Mouse (Mus musculus) kidney, postnatal 0 days (tissue): ENCODE measurements around the gene Rps18. TPM values are rescaled to one million over a fixed set of nuclear protein-coding genes. Genes with fewer than 3 reads are reported as not detected.

Experiments used
- ATAC-seq: fragments of 200-750 bp; cut with Nextera tagmentation; replicated peaks from 2 replicates; pipeline ENCODE4 v1.8.0; 2017; ENCODE audit warnings: low read depth, moderate number of reproducible peaks, moderate TSS enrichment, moderate library complexity; ENCODE audit not compliant: low FRiP score
- DNase-seq: peaks from one replicate; pipeline ENCODE4 v3.0.0-alpha.2; 2016; ENCODE audit warnings: low spot score
- H3K27ac ChIP-seq: fragments of 300-500 bp; sonication (generic); 2 replicates; pipeline ENCODE4 v1.5.1; 2014; ENCODE audit warnings: mild to moderate bottlenecking
- H3K27me3 ChIP-seq: fragments of 300-500 bp; sonication (generic); 2 replicates; pipeline ENCODE4 v1.6.1; 2014; ENCODE audit warnings: low read length, mixed read lengths; ENCODE audit not compliant: insufficient read depth
- H3K36me3 ChIP-seq: fragments of 300-500 bp; sonication (generic); 2 replicates; pipeline ENCODE4 v1.6.1; 2014; ENCODE audit warnings: low read length, mixed read lengths; ENCODE audit not compliant: insufficient read depth
- H3K4me1 ChIP-seq: fragments of 300-500 bp; sonication (generic); replicated peaks from 2 replicates; pipeline ENCODE4 v1.6.1; 2014; ENCODE audit warnings: antibody characterized with exemption, low read length, mixed read lengths; ENCODE audit not compliant: insufficient read depth
- H3K4me2 ChIP-seq: fragments of 300-500 bp; sonication (generic); 2 replicates; pipeline ENCODE4 v1.6.1; 2014; ENCODE audit warnings: mild to moderate bottlenecking, low read length, moderate library complexity, mixed read lengths
- H3K4me3 ChIP-seq: fragments of 300-500 bp; sonication (generic); replicated peaks from 2 replicates; pipeline ENCODE4 v1.5.1; 2014; ENCODE audit warnings: low read depth, low read length
- H3K9ac ChIP-seq: fragments of 300-500 bp; sonication (generic); 2 replicates; pipeline ENCODE4 v1.6.1; 2014; ENCODE audit warnings: low read depth, low read length
- H3K9me3 ChIP-seq: fragments of 300-500 bp; sonication (generic); replicated peaks from 2 replicates; pipeline ENCODE4 v1.6.1; 2016; ENCODE audit warnings: low read length, inconsistent platforms, mixed read lengths
- CTCF ChIP-seq: IDR thresholded peaks from 2 replicates; pipeline ENCODE4 v1.5.1; 2016; ENCODE audit warnings: antibody characterized with exemption, low read depth, mild to moderate bottlenecking, moderate library complexity
- WGBS: fragments of 180-500 bp; shearing (Covaris S2); extraction: QIAGEN DNeasy Blood & Tissue Kit; methylation state at CpG from one replicate; pipeline ENCODE4 v1.1.7; 2014; 5-methylcytosine and 5-hydroxymethylcytosine counted together
- polyA plus RNA-seq: library from polyadenylated mRNA; unstranded; fragments of >200 nt; fragmentation: Nextera tagmentation; extraction: Ambion mirVana; gene quantifications from 2 replicates; pipeline ENCODE4 v1.2.1, GENCODE M21; 2015

Rps18 gene
- polyA plus RNA-seq, 1 experiment from 2014 or later, result 2,304 TPM

GRCm38 (mm10) chr17:33902491-33902890, 53.3 kb downstream of the Rps18 start:
- Histone ChIP-seq H3K9ac (no peak overlapping the region), H3K36me3 (no peaks in the 10 kb centered on the region), H3K27me3 (no peaks in the 10 kb centered on the region), H3K27ac (no peak overlapping the region), H3K4me2 (no peak overlapping the region), H3K9me3 (no peaks in the 10 kb centered on the region), H3K4me1 (no peaks in the 10 kb centered on the region), H3K4me3 (no peak overlapping the region)
- ATAC-seq (no peak), DNase-seq (no peak)
- 74% methylated on average over 7 of the region's 7 CpGs for WGBS
- TF ChIP-seq CTCF, result no peak

- no peak for TF ChIP-seq CTCF
- H3K4me2 ChIP-seq, result no peak overlapping the region
- H3K9me3 ChIP-seq, result no peaks in the 10 kb centered on the region
- no peak overlapping the region for H3K27ac ChIP-seq
- H3K27me3 ChIP-seq, result no peaks in the 10 kb centered on the region
- no peaks in the 10 kb centered on the region for H3K36me3 ChIP-seq
- no peak overlapping the region for H3K4me3 ChIP-seq
- H3K4me1 ChIP-seq, result no peaks in the 10 kb centered on the region
- WGBS, result 20% methylated on average over 4 of the region's 4 CpGs
- no peak for DNase-seq
- H3K9ac ChIP-seq, result no peak overlapping the region
- no peak for ATAC-seq
These were observed 53.7 kb downstream of the Rps18 start for GRCm38 (mm10) chr17:33902079-33902478.

Other genes with a start within 250 kb of the Rps18 start
- 61.7 and 64.9 TPM in 2 replicates for gene March2, start 237.3 kb downstream of the Rps18 start, polyA plus RNA-seq
- gene Rab11b, start 195.5 kb downstream of the Rps18 start, polyA plus RNA-seq, result 207 and 216 TPM in 2 replicates
- 51.4 and 58.9 TPM in 2 replicates for gene Angptl4, start 174.2 kb downstream of the Rps18 start, polyA plus RNA-seq
- gene Kank3, start 145.5 kb downstream of the Rps18 start, polyA plus RNA-seq, result 57.5 and 70.4 TPM in 2 replicates
- gene Rps28, start 131.4 kb downstream of the Rps18 start, polyA plus RNA-seq, result 1,262 and 1,465 TPM in 2 replicates
- gene Ndufa7, start 131.4 kb downstream of the Rps18 start, polyA plus RNA-seq, result 574 and 620 TPM in 2 replicates
- 101 and 109 TPM in 2 replicates for gene Cd320, start 112.9 kb downstream of the Rps18 start, polyA plus RNA-seq
- gene Gm7029, start 82.2 kb downstream of the Rps18 start, polyA plus RNA-seq, result not detected in 2 replicates
- 3.4 TPM in 2 replicates for gene Kifc1, start 65.3 kb downstream of the Rps18 start, polyA plus RNA-seq
- gene Platr17, start 50.9 kb downstream of the Rps18 start, polyA plus RNA-seq, result 0.29 TPM in 1 of 2 replicates, not detected in the other
- 33.4 and 39.5 TPM in 2 replicates for gene Daxx, start 46.6 kb downstream of the Rps18 start, polyA plus RNA-seq
- gene Tapbp, start 40.1 kb downstream of the Rps18 start, polyA plus RNA-seq, result 50.6 and 53.2 TPM in 2 replicates
- gene Zbtb22, start 40.1 kb downstream of the Rps18 start, polyA plus RNA-seq, result 19.8 TPM in 2 replicates
- gene Rgl2, start 26.5 kb downstream of the Rps18 start, polyA plus RNA-seq, result 22.2 TPM in 2 replicates
- 147 and 150 TPM in 2 replicates for gene Pfdn6, start 15.7 kb downstream of the Rps18 start, polyA plus RNA-seq
- gene Wdr46, start 15.3 kb downstream of the Rps18 start, polyA plus RNA-seq, result 20.1 and 20.3 TPM in 2 replicates
- 6.7 and 8.1 TPM in 2 replicates for gene B3galt4, start 4.5 kb downstream of the Rps18 start, polyA plus RNA-seq
- 37.7 and 40.7 TPM in 2 replicates for gene Vps52, start 189 bp downstream of the Rps18 start, polyA plus RNA-seq
- 76.0 and 82.2 TPM in 2 replicates for gene H2-K1, start 44.3 kb upstream of the Rps18 start, polyA plus RNA-seq
- 17.9 and 23.3 TPM in 2 replicates for gene Ring1, start 68.7 kb upstream of the Rps18 start, polyA plus RNA-seq
- 64.9 and 65.7 TPM in 2 replicates for gene H2-Ke6, start 72.1 kb upstream of the Rps18 start, polyA plus RNA-seq
- 149 and 165 TPM in 2 replicates for gene Slc39a7, start 75.7 kb upstream of the Rps18 start, polyA plus RNA-seq
- gene Rxrb, start 75.8 kb upstream of the Rps18 start, polyA plus RNA-seq, result 42.3 and 46.1 TPM in 2 replicates
- gene Col11a2, start 83.4 kb upstream of the Rps18 start, polyA plus RNA-seq, result 1.4 and 1.6 TPM in 2 replicates
- gene H2-Oa, start 136.3 kb upstream of the Rps18 start, polyA plus RNA-seq, result 0.83 and 0.95 TPM in 2 replicates
- 18.6 and 20.6 TPM in 2 replicates for gene H2-DMa, start 163.5 kb upstream of the Rps18 start, polyA plus RNA-seq
- 90.2 and 100 TPM in 2 replicates for gene Brd2, start 166.6 kb upstream of the Rps18 start, polyA plus RNA-seq
- gene H2-DMb2, start 187.3 kb upstream of the Rps18 start, polyA plus RNA-seq, result 15.3 and 19.4 TPM in 2 replicates
- gene H2-DMb1, start 197.1 kb upstream of the Rps18 start, polyA plus RNA-seq, result 12.9 and 13.5 TPM in 2 replicates
- gene Tap1, start 231.6 kb upstream of the Rps18 start, polyA plus RNA-seq, result 8.5 and 8.8 TPM in 2 replicates
- 5.9 TPM in 2 replicates for gene Psmb9, start 231.8 kb upstream of the Rps18 start, polyA plus RNA-seq
- gene Psmb8, start 241.7 kb upstream of the Rps18 start, polyA plus RNA-seq, result 17.7 and 21.6 TPM in 2 replicates
- 8.8 TPM in 2 replicates for gene Tap2, start 247.5 kb upstream of the Rps18 start, polyA plus RNA-seq